Mouse (Mus musculus) thymus, adult 2 months (tissue): Measurements from ENCODE around the gene Ehbp1.

Experiments
- CTCF ChIP-seq: fragments of 200-500 bp; IDR thresholded peaks from 2 replicates; pipeline ENCODE4 v1.5.1; 2012; ENCODE audit warnings: mild to moderate bottlenecking, control low read depth, low read length, moderate library complexity, borderline replicate concordance; ENCODE audit not compliant: control insufficient read depth, poor library complexity, insufficient read depth; ENCODE audit errors: extremely low read depth
- POLR2A ChIP-seq: fragments of 200-500 bp; IDR thresholded peaks from 2 replicates; pipeline ENCODE4 v1.6.1; 2012; ENCODE audit warnings: mild to moderate bottlenecking, low read length, control low read depth, moderate library complexity; ENCODE audit not compliant: control insufficient read depth, poor library complexity, insufficient read depth; ENCODE audit errors: extremely low read depth

DNA sequence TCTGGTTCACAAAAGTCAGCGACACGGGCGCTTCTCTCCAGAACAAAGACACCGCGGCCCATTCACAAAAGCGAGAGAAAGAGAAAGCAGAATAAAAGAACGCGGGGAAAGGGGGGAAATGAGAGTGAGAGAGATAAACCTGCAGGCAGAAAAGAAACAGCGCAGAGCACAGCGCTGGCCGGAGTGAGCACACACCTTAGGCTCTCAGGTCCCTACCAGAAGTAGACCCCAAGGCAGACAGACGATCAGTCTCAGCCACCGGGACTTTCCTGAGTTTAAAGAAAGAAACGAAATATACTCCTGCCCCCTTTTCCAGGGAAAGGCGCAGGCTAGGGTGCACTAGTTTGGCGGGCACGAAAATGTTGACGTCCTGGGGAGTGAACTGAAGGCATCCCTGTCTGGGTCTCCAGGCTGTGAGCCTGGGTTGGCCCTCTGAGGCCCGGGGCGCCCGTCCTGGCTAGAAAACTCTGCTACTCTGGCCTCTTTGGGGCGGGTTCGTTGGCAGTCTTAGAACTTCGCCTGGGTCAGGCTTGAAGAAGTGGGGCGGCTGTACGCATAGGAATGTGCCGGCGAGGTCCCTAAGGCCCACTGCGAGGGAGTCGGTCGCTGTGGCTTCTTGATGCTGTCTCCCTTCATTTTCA is 338.6 kb downstream of the Ehbp1 start:
- TF ChIP-seq CTCF: no peak
- TF ChIP-seq POLR2A: no peak
